Mouse (Mus musculus): Measurements from ENCODE around the gene Ttc9c.

Gene Ttc9c

GRCm38 (mm10) chr19:8774086-8774835 lies 44.9 kb downstream of the Ttc9c start, which contains the start of gene Tmem179b:
Gene Tmem179b, minus strand, starts transcription at chr19:8774467.
- peak; percentile 98 for DNase-seq (ENCODE audit: low spot score)

- DNase-seq (ENCODE audit: low spot score), result no peak
Measured at GRCm38 (mm10) chr19:8773409-8773808, 45.7 kb downstream of the Ttc9c start.

GRCm38 (mm10) chr19:8772996-8773395 lies 46.1 kb downstream of the Ttc9c start:
- no peak for DNase-seq (ENCODE audit: low spot score)

- DNase-seq (ENCODE audit: low spot score), result peak; percentile 84
Measured at GRCm38 (mm10) chr19:8770567-8771270, 48.4 kb downstream of the Ttc9c start, which contains the start of gene Tmem223. Gene Tmem223, plus strand, starts transcription at chr19:8770996.

GRCm38 (mm10) chr19:8765562-8765961 lies 53.6 kb downstream of the Ttc9c start:
- DNase-seq (ENCODE audit: low spot score), result no peak

GRCm38 (mm10) chr19:8763276-8763675 lies 55.9 kb downstream of the Ttc9c start:
- DNase-seq (ENCODE audit: low spot score), result no peak

GRCm38 (mm10) chr19:8760757-8761156 lies 58.4 kb downstream of the Ttc9c start:
- no peak for DNase-seq (ENCODE audit: low spot score)

Data from embryo, embryonic 10.5 days (tissue).